Mouse (Mus musculus): Measurements from ENCODE around the gene Apool. TPM values are rescaled to one million over a fixed set of nuclear protein-coding genes. Genes with fewer than 3 reads are reported as not detected.

Apool gene
- polyA plus RNA-seq, 1 experiment, result 0.14 TPM

GRCm38 (mm10) chrX:112406679-112407078, 95.5 kb downstream of the Apool start, which contains the start of gene Satl1:
Gene Satl1, minus strand, starts transcription at chrX:112406779.
- Histone ChIP-seq H3K4me3 (replicated peaks) (no peak within 1 kb of the TSS), H3K36me3 (ENCODE audit: control insufficient read depth) (no peaks in the 10 kb centered on the region), H3K9me3 (ENCODE audit: control insufficient read depth, low read length) (peaks cover 2% of the 10 kb centered on the region; the same call in 1 of the 2 replicates), H3K4me1 (ENCODE audit: control insufficient read depth) (no peaks in the 10 kb centered on the region), H3K27me3 (ENCODE audit: control insufficient read depth) (no peaks in the 10 kb centered on the region)
- TF ChIP-seq TAL1 (IDR thresholded peaks at IDR 0.05; ENCODE audit: low read length) (no peak), GATA1 (IDR thresholded peaks at IDR 0.05; ENCODE audit: low read length) (no peak)

GRCm38 (mm10) chrX:112412309-112412708, 101.2 kb downstream of the Apool start:
- Histone ChIP-seq H3K36me3 (ENCODE audit: control insufficient read depth) (no peaks in the 10 kb centered on the region), H3K4me1 (ENCODE audit: control insufficient read depth) (no peaks in the 10 kb centered on the region), H3K27me3 (ENCODE audit: control insufficient read depth) (no peaks in the 10 kb centered on the region), H3K4me3 (replicated peaks) (no peak overlapping the region), H3K9me3 (ENCODE audit: control insufficient read depth, low read length) (no peaks in the 10 kb centered on the region)
- TF ChIP-seq GATA1 (IDR thresholded peaks at IDR 0.05; ENCODE audit: low read length) (no peak), TAL1 (IDR thresholded peaks at IDR 0.05; ENCODE audit: low read length) (no peak)

Other genes starting within 250 kb of the Apool start
- not detected in 2 replicates for gene 4933403O08Rik, start 72.3 kb upstream of the Apool start, polyA plus RNA-seq (2012)
- not detected in 2 replicates for gene Satl1, start 95.4 kb downstream of the Apool start, polyA plus RNA-seq (2012)
- not detected in 2 replicates for gene 2010106E10Rik, start 183.9 kb downstream of the Apool start, polyA plus RNA-seq (2012)

Measured in erythroblast, embryonic 14.5 days (primary cell).